Mouse (Mus musculus) G1E (cell line): ENCODE measurements around the gene Arhgef19.

Experiments used
- CTCF ChIP-seq: IDR thresholded peaks from 2 replicates; pipeline ENCODE4 v1.5.1; 2012; ENCODE audit warnings: low read depth, low read length, inconsistent platforms, mixed read lengths
- GATA1 ChIP-seq: IDR thresholded peaks from 2 replicates; pipeline ENCODE4 v1.6.1; 2012; ENCODE audit warnings: borderline replicate concordance, low read length, inconsistent platforms, mixed read lengths

DNA sequence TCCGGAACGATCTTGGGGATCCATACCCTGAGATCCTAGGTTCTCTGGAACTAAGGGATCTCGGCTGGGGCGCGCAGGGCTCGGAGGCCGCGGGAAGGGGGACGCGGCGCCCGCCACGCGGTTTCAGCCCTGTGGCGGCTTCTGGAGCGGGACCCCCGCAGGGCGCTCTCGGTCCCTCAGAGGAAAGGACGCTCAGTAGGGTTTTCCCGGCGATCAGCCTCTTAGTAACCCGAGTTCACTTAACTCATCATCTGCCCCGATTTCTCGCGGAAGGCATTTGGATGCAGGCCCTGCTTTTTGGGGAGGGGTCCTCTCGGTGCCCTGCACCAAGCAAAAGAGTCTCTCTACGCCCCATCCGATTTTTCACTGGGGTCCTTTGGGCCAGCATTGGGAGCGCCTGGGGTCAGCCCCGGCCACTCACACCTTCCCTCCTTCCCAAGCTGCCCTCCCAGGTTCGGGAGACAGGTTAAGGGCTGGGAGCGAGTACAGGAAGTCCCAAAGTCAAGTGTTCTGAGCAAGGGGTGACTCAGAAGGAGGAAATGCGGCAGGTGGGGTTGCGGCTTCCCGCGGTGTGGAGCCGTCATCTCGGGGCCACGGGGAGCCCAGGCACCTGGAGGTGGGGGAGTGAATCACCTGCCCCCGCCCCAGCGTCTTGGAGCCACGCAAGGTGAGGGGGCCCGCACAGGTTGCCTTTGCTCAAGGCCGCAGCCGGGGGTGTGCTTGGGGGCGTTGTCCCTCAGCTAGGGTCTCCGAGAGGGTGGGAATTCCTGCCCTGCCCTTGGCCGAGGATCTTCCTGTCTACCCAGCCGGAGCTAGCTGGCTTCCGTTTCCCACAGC lies 62.5 kb downstream of the Arhgef19 start:
- TF ChIP-seq CTCF = no peak
- TF ChIP-seq GATA1 = no peak
